Mouse (Mus musculus) liver, adult 2 months (tissue): Measurements from ENCODE around the gene Madcam1. TPM values are rescaled to one million over a fixed set of nuclear protein-coding genes. Genes with fewer than 3 reads are reported as not detected.

Experiments
- DNase-seq: peaks from one replicate; pipeline ENCODE4 v3.0.0-alpha.2; 2011; ENCODE audit warnings: low read depth, low spot score; ENCODE audit errors: extremely low read depth
- H3K27ac ChIP-seq: fragments of 200-500 bp; replicated peaks from 2 replicates; pipeline ENCODE4 v1.5.1; 2012; ENCODE audit warnings: low read depth, mild to moderate bottlenecking, control low read depth, inconsistent platforms, low read length; ENCODE audit not compliant: insufficient read depth
- H3K27me3 ChIP-seq: fragments of 200-500 bp; 2 replicates; pipeline ENCODE4 v1.6.1; 2012; ENCODE audit warnings: mild to moderate bottlenecking, moderate library complexity, low read length, inconsistent platforms; ENCODE audit not compliant: control insufficient read depth, insufficient read depth
- H3K36me3 ChIP-seq: fragments of 200-500 bp; 2 replicates; pipeline ENCODE4 v1.6.1; 2012; ENCODE audit warnings: low read length, inconsistent platforms; ENCODE audit not compliant: control insufficient read depth, insufficient read depth
- H3K4me1 ChIP-seq: fragments of 200-500 bp; 2 replicates; pipeline ENCODE4 v1.6.1; 2011; ENCODE audit warnings: low read length; ENCODE audit not compliant: control insufficient read depth, insufficient read depth
- H3K4me3 ChIP-seq: fragments of 200-500 bp; 2 replicates; pipeline ENCODE4 v1.5.1; 2011; ENCODE audit warnings: low read depth, mild to moderate bottlenecking, control low read depth, low read length, moderate library complexity; ENCODE audit not compliant: insufficient read depth
- H3K79me2 ChIP-seq: fragments of 200-500 bp; 2 replicates; pipeline ENCODE4 v1.6.1; 2012; ENCODE audit warnings: inconsistent platforms, mild to moderate bottlenecking, low read length, moderate library complexity; ENCODE audit not compliant: control insufficient read depth, insufficient read depth
- H3K9ac ChIP-seq: fragments of 200-500 bp; 2 replicates; pipeline ENCODE4 v1.6.1; 2012; ENCODE audit warnings: low read depth, mild to moderate bottlenecking, control low read depth, inconsistent platforms, low read length
- CTCF ChIP-seq: fragments of 200-500 bp; IDR thresholded peaks from 2 replicates; pipeline ENCODE4 v1.5.1; 2011; ENCODE audit warnings: low read depth, low read length, control low read depth
- POLR2A ChIP-seq: fragments of 200-500 bp; IDR thresholded peaks from 2 replicates; pipeline ENCODE4 v1.6.1; 2011; ENCODE audit warnings: low read length, control low read depth; ENCODE audit not compliant: insufficient read depth; ENCODE audit errors: extremely low read depth
- WGBS: fragments of 180-500 bp; shearing (Covaris S2); methylation state at CpG from one replicate; pipeline ENCODE4 v1.1.7; 2018; 5-methylcytosine and 5-hydroxymethylcytosine counted together
- polyA plus RNA-seq: library from polyadenylated mRNA; depleted of rRNA; stranded (reverse); fragments of >200 nt; gene quantifications from 2 replicates; pipeline ENCODE4 v1.2.3, GENCODE M21; 2012; rRNA removed
- total RNA-seq: library from RNA; depleted of rRNA; stranded (reverse); fragments of >200 nt; gene quantifications from 2 replicates; pipeline ENCODE4 v1.2.3, GENCODE M21; 2014; rRNA removed

Gene Madcam1
- total and polyA plus RNA-seq, 2 experiments, result not detected

DNA sequence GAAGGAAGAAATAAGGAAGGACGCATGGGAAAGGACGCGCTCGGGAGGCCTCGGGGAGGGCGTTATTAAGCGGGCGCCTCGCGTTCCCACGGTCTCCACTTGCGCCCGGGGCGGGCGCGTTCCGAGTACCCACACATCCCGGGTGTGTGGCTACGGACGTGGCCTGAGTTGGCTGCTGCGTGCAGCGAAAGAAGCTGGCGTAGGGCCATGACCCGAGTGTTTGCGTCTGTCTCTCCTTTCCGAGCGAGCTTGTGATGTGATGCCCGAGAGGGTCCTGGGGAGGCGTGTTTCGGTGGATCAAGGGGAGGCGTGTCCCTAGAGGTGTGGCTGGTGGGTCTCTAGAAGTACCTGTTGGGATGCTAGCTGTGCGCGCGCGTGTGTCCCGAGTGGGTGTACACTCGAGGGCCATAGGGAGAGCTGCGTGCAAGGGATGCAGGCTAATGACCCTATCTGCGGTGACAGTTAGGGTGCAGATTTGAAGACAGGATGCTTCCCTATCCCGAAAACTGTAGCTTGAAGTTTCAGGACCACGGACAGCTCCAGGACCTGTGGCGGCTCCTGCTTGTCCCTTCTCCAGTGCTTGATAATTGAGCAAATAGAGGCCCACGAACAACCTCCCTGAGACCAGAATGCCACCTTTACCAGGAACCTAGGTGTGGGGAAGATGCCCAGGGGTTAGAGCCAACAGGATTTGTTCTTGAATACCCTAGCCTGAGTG is 53.4 kb downstream of the Madcam1 start:
- Histone ChIP-seq H3K4me1 (no peaks in the 10 kb centered on the region), H3K36me3 (no peaks in the 10 kb centered on the region), H3K27me3 (peaks cover 10% of the 10 kb centered on the region), H3K27ac (no peak overlapping the region), H3K79me2 (no peaks in the 10 kb centered on the region), H3K9ac (no peak overlapping the region), H3K4me3 (no peak overlapping the region)
- DNase-seq, result peak; percentile 46
- TF ChIP-seq CTCF (no peak), POLR2A (no peak)
- 5% methylated on average over 43 of the region's 43 CpGs for WGBS

Other genes with a start within 250 kb of the Madcam1 start
- not detected in 2 replicates for gene Vmn2r83, start 195.8 kb upstream of the Madcam1 start, total RNA-seq
- gene Vmn2r83, start 195.8 kb upstream of the Madcam1 start, polyA plus RNA-seq, result not detected in 2 replicates
- gene Plpp2, start 130.8 kb upstream of the Madcam1 start, total RNA-seq, result 16.2 and 32.2 TPM in 2 replicates
- gene Plpp2, start 130.8 kb upstream of the Madcam1 start, polyA plus RNA-seq, result 29.9 and 33.7 TPM in 2 replicates
- gene Mier2, start 109.4 kb upstream of the Madcam1 start, total RNA-seq, result 5.9 and 8.2 TPM in 2 replicates
- gene Mier2, start 109.4 kb upstream of the Madcam1 start, polyA plus RNA-seq, result 22.2 and 35.3 TPM in 2 replicates
- not detected in 2 replicates for gene Theg, start 77.2 kb upstream of the Madcam1 start, total RNA-seq
- gene Theg, start 77.2 kb upstream of the Madcam1 start, polyA plus RNA-seq, result not detected in 2 replicates
- gene C2cd4c, start 50.5 kb upstream of the Madcam1 start, total RNA-seq, result not detected in 2 replicates
- gene C2cd4c, start 50.5 kb upstream of the Madcam1 start, polyA plus RNA-seq, result 0.06 and 0.10 TPM in 2 replicates
- 0.07 and 0.09 TPM in 2 replicates for gene Shc2, start 26.6 kb upstream of the Madcam1 start, total RNA-seq
- 0.07 and 0.10 TPM in 2 replicates for gene Shc2, start 26.6 kb upstream of the Madcam1 start, polyA plus RNA-seq
- not detected in 2 replicates for gene Odf3l2, start 18.8 kb upstream of the Madcam1 start, total RNA-seq
- gene Odf3l2, start 18.8 kb upstream of the Madcam1 start, polyA plus RNA-seq, result not detected in 2 replicates
- gene Tpgs1, start 4.8 kb downstream of the Madcam1 start, total RNA-seq, result 18.2 and 24.4 TPM in 2 replicates
- gene Tpgs1, start 4.8 kb downstream of the Madcam1 start, polyA plus RNA-seq, result 48.5 and 58.9 TPM in 2 replicates
- 82.1 and 91.1 TPM in 2 replicates for gene Cdc34, start 17.6 kb downstream of the Madcam1 start, total RNA-seq
- gene Cdc34, start 17.6 kb downstream of the Madcam1 start, polyA plus RNA-seq, result 215 and 222 TPM in 2 replicates
- gene Gzmm, start 24.5 kb downstream of the Madcam1 start, total RNA-seq, result 0.09 and 0.34 TPM in 2 replicates
- gene Gzmm, start 24.5 kb downstream of the Madcam1 start, polyA plus RNA-seq, result 0.09 and 0.37 TPM in 2 replicates
- 652 and 839 TPM in 2 replicates for gene Bsg, start 39.9 kb downstream of the Madcam1 start, total RNA-seq
- gene Bsg, start 39.9 kb downstream of the Madcam1 start, polyA plus RNA-seq, result 523 and 643 TPM in 2 replicates
- 0.09 and 0.13 TPM in 2 replicates for gene Hcn2, start 52.1 kb downstream of the Madcam1 start, total RNA-seq
- 0.45 and 0.67 TPM in 2 replicates for gene Hcn2, start 52.1 kb downstream of the Madcam1 start, polyA plus RNA-seq
- 7.7 and 12.8 TPM in 2 replicates for gene Polrmt, start 82.0 kb downstream of the Madcam1 start, total RNA-seq
- 32.7 and 42.4 TPM in 2 replicates for gene Polrmt, start 82.0 kb downstream of the Madcam1 start, polyA plus RNA-seq
- not detected in 2 replicates for gene Fgf22, start 90.5 kb downstream of the Madcam1 start, total RNA-seq
- not detected in 2 replicates for gene Fgf22, start 90.5 kb downstream of the Madcam1 start, polyA plus RNA-seq
- 7.6 and 11.7 TPM in 2 replicates for gene Rnf126, start 102.4 kb downstream of the Madcam1 start, total RNA-seq
- 65.1 and 70.6 TPM in 2 replicates for gene Rnf126, start 102.4 kb downstream of the Madcam1 start, polyA plus RNA-seq
- 0.09 and 0.27 TPM in 2 replicates for gene Fstl3, start 112.7 kb downstream of the Madcam1 start, total RNA-seq
- 0.18 and 0.60 TPM in 2 replicates for gene Fstl3, start 112.7 kb downstream of the Madcam1 start, polyA plus RNA-seq
- gene Prss57, start 126.4 kb downstream of the Madcam1 start, total RNA-seq, result not detected in 2 replicates
- gene Prss57, start 126.4 kb downstream of the Madcam1 start, polyA plus RNA-seq, result not detected in 2 replicates
- 0.81 and 0.92 TPM in 2 replicates for gene Palm, start 129.0 kb downstream of the Madcam1 start, total RNA-seq
- gene Palm, start 129.0 kb downstream of the Madcam1 start, polyA plus RNA-seq, result 1.9 and 3.0 TPM in 2 replicates
- 0.18 and 0.40 TPM in 2 replicates for gene Misp, start 156.4 kb downstream of the Madcam1 start, total RNA-seq
- gene Misp, start 156.4 kb downstream of the Madcam1 start, polyA plus RNA-seq, result 0.16 and 0.51 TPM in 2 replicates
- gene Ptbp1, start 189.9 kb downstream of the Madcam1 start, total RNA-seq, result 43.9 and 86.1 TPM in 2 replicates
- 77.6 and 103 TPM in 2 replicates for gene Ptbp1, start 189.9 kb downstream of the Madcam1 start, polyA plus RNA-seq
- 0.40 TPM in 1 of 2 replicates, not detected in the other for gene Prtn3, start 209.9 kb downstream of the Madcam1 start, total RNA-seq
- 0.20 and 1.1 TPM in 2 replicates for gene Prtn3, start 209.9 kb downstream of the Madcam1 start, polyA plus RNA-seq
- gene Plppr3, start 210.1 kb downstream of the Madcam1 start, total RNA-seq, result under 0.01 TPM in 1 of 2 replicates, not detected in the other
- 0.38 and 0.47 TPM in 2 replicates for gene Plppr3, start 210.1 kb downstream of the Madcam1 start, polyA plus RNA-seq
- 0.20 TPM in 1 of 2 replicates, not detected in the other for gene Elane, start 221.7 kb downstream of the Madcam1 start, total RNA-seq
- gene Elane, start 221.7 kb downstream of the Madcam1 start, polyA plus RNA-seq, result 0.12 and 0.15 TPM in 2 replicates
- 5.7 and 11.3 TPM in 2 replicates for gene Cfd, start 226.3 kb downstream of the Madcam1 start, total RNA-seq
- gene Cfd, start 226.3 kb downstream of the Madcam1 start, polyA plus RNA-seq, result 0.37 and 0.98 TPM in 2 replicates
- gene Med16, start 244.4 kb downstream of the Madcam1 start, total RNA-seq, result 5.9 and 8.2 TPM in 2 replicates
- gene Med16, start 244.4 kb downstream of the Madcam1 start, polyA plus RNA-seq, result 29.9 and 30.6 TPM in 2 replicates
- not detected in 2 replicates for gene Gm26602, start 246.3 kb downstream of the Madcam1 start, total RNA-seq
- not detected in 2 replicates for gene Gm26602, start 246.3 kb downstream of the Madcam1 start, polyA plus RNA-seq